Mouse (Mus musculus): ENCODE results near the gene Adgrg7.

Adgrg7 gene

DNA sequence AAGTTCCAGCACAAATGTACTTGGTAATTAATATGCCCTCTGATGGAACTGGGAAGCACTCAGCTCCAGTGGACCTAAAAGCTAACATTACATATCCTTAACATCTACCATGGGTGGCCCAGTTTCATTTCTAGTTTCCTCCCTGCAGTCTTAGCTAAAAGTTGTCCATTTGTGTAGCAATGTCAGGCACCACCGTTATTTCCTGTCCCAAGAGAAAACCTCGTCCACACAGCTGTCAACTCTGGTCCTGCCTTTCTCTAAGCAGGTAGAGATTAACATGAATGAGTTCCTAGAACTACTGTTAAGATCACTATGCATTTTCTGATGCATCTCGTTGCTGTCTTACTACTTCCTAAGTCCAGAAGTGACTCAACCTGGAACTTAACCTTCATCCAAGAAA is 80.0 kb downstream of the Adgrg7 start:
- no peak for DNase-seq (ENCODE audit: low read depth, low spot score)

DNA sequence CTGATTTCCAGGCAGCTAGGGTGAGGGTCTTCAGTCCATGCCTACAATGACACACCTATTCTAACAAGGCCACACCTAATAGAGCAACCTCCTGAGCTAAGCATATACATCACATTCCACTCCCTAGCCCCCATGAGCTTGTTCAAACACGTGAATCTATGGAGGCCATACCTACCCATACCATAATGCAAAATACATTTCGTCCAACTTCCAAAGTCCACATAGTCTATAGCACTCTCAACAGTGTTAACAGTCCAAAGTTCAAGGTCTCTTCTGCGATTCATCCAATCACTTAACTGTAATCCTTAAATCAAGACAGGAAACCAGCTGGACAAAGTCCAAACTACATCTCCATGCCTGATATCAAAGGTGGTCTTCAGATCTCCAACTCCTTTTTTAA is 85.6 kb downstream of the Adgrg7 start:
- DNase-seq (ENCODE audit: low read depth, low spot score) = no peak

DNA sequence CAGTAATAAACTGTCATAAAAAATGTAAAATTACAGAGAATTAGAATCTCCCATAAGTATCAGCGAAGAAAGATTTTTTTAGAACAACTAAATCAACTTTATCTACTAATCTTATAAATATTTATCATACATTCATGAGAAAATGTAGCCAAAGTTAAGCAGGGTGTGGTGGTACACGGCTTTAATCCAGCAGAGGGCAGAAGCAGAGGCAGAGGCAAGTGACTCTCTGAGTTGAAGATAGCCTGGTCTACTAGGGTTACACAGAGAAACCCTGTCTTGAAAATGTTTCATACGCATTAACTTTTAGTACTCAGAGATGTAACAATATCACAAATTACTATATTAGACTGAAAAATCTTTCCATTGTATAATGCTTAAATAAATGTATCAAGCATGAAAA is 89.9 kb downstream of the Adgrg7 start:
- DNase-seq (ENCODE audit: low read depth, low spot score) = no peak

DNA sequence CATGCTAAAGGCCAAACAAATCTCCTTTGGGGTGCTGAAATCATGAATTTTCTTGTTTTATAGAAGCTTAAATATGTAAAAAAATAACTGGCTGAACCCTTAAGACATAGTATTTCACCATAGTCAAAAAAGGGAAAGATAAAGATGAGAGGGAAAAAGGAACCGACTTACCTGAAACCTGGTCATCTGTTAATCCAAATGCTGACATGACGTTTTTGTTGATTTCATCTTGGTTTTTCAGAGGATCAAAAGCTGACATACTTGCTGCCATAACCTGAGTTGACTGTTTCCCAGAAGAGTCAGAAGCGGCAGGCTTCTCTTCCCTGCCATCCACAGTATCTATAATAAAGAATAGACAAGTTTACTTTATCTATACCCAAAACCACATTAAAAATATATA is 94.8 kb downstream of the Adgrg7 start:
- no peak for DNase-seq (ENCODE audit: low read depth, low spot score)

DNA sequence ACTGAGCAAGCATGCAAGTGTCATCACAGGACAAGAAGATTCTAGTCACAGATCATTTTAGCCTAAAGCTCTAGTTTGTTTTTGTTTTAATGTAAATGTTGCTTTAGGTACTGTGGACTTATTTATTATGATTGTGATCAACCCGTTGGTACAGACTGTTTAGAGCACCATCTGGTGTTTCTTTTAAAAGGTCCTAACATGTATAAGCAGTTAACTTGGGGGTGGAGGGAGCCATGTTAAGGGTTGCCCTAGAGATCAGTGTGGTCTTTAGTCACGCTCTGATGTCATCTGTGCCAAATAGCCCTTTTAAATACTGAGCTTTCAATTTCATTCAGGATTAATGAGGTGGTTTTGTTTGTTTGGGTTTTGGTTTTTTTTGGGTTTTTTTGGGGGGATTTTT is 99.2 kb downstream of the Adgrg7 start:
- no peak for DNase-seq (ENCODE audit: low read depth, low spot score)

DNA sequence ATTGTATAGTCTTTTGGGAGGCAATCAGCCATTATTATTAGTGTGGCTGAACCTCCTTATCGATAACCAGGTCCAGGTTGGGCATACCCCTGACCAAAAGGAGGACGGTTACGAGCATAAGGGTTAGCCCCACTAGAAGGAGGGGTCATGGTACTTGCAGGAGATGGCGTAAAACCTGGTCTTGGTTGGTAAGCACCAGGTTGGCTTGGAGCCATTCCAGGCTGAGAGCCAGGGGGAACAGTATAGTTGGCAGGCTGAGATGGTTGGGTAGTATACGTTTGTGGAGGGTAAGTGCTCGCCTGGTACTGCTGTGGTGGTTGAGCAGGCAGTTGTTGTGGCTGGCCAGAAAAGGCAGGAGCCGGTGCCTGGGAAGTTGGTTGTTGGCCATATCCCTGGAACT is 104.9 kb downstream of the Adgrg7 start:
- DNase-seq (ENCODE audit: low read depth, low spot score) = no peak

DNA sequence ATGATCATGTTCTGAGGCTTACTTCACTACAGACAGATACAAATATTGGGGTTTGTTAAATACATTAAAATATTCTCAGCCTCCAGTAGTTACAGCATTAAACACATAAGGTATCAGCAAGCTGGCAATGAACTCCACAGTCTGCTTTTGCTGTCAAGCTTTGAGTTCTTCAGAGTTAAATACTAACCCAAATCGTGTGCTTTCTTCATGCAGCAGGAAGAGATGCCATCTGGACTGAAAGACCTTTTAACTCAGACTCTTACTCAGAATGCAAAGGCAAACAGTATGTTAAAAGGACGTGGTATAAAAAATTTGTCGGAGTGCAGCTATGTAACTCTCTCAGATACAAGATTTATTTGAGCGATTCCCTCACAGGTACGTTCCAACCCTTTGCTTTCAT is 108.9 kb downstream of the Adgrg7 start:
- no peak for DNase-seq (ENCODE audit: low read depth, low spot score)

DNA sequence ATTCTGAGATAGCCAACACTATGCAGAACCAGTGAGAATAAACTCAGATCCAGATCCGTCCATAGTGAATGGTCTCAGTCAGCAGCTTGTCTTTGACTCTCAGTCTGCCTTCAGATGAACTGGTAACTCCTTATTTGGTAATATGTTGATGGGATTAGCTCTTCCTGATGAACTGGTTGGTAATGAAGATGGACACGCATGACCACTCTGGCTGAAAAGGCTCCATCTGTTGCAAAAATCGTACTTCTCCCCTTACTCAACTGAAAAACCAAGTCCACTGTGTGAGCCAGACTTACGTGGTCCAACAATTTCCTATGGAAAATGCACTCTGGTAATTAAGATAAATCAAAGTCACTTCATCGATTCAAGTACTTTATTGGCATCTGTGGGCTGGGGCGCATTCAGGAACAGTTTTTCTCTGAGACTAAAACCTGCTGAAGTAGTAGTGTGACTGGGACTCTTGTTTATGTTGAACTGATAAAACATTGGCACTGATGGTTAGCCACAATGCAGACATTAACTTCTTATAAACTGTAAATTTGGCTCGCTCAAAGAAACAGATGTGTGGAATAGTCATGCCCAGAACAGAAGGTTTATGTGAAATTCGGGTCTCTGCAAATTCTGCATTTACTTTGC is 114.5 kb downstream of the Adgrg7 start:
- DNase-seq (ENCODE audit: low read depth, low spot score) = no peak

DNA sequence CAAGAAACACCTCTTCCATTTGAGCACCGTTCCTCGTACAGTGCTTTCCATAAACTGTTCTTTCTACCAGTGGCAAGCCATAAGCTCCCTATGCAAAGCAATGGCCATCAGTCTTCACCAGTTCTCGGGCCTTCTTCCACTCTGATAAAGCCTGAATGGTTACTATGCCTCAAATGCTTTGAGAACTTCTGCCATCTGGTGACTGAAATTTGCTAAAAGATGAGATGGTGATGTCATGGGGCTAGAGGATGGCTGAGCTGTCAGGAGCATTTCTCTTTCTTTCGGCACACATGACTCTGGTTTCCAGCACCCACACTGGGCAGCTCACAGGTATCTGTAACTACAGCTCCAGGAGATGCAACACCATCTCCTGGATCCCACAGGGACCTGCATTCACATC is 118.5 kb downstream of the Adgrg7 start:
- no peak for DNase-seq (ENCODE audit: low read depth, low spot score)

Data from R1 (cell line).